Mouse (Mus musculus) liver, embryonic 14.5 days (tissue): Measurements from ENCODE around the gene Pex11b. TPM values are rescaled to one million over a fixed set of nuclear protein-coding genes. Genes with fewer than 3 reads are reported as not detected.
"Not testable (repeated sequence)": the region's sequence is repeated elsewhere in the genome, so short reads cannot be mapped to it uniquely, and the experiment has no call there.

Experiments
- ATAC-seq: fragments of 200-750 bp; cut with Nextera tagmentation; 2 replicates; pipeline ENCODE4 v1.8.0; 2017; ENCODE audit warnings: moderate number of reproducible peaks, mild to moderate bottlenecking, moderate library complexity; ENCODE audit not compliant: insufficient read depth
- DNase-seq, 3 experiments: peaks; one replicate each; pipeline ENCODE4 v3.0.0-alpha.2; 2012 to 2013; ENCODE audit warnings: low read depth in 3 of 3, low spot score in 3 of 3
- H3K27ac ChIP-seq: fragments of 300-500 bp; sonication (generic); 2 replicates; pipeline ENCODE4 v1.5.1; 2014; ENCODE audit warnings: moderate library complexity, mild to moderate bottlenecking, control low read depth, inconsistent platforms
- H3K27me3 ChIP-seq: fragments of 300-500 bp; sonication (generic); 2 replicates; pipeline ENCODE4 v1.6.1; 2014; ENCODE audit warnings: mild to moderate bottlenecking, low read length, moderate library complexity; ENCODE audit not compliant: control insufficient read depth, insufficient read depth
- H3K36me3 ChIP-seq: fragments of 300-500 bp; sonication (generic); replicated peaks from 2 replicates; pipeline ENCODE4 v1.6.1; 2014; ENCODE audit warnings: low read depth; ENCODE audit not compliant: control insufficient read depth, insufficient read depth
- H3K4me1 ChIP-seq, 2 experiments: fragments of 200-500 bp in 1 of 2; fragments of 300-500 bp in 1 of 2; sonication (generic) in 1 of 2; replicated peaks; 2 replicates each; pipeline ENCODE4 v1.6.1; 2012 to 2014; ENCODE audit warnings: antibody characterized with exemption in 1 of 2, inconsistent platforms in 1 of 2, low read length in 1 of 2; ENCODE audit not compliant: control insufficient read depth in 2 of 2, insufficient read depth in 2 of 2
- H3K4me2 ChIP-seq: fragments of 300-500 bp; sonication (generic); 2 replicates; pipeline ENCODE4 v1.6.1; 2014; ENCODE audit warnings: low read depth, mild to moderate bottlenecking, control low read depth, moderate library complexity
- H3K4me3 ChIP-seq, 2 experiments: fragments of 200-500 bp in 1 of 2; fragments of 300-500 bp in 1 of 2; sonication (generic) in 1 of 2; 2 replicates each; pipeline ENCODE4 v1.5.1; 2012 to 2014; ENCODE audit warnings: low read depth in 2 of 2, low read length in 2 of 2, mild to moderate bottlenecking in 2 of 2, control low read depth in 1 of 2, inconsistent platforms in 1 of 2, moderate library complexity in 1 of 2; ENCODE audit not compliant: insufficient read depth in 1 of 2
- H3K9ac ChIP-seq: fragments of 300-500 bp; sonication (generic); replicated peaks from 2 replicates; pipeline ENCODE4 v1.6.1; 2014; ENCODE audit warnings: mild to moderate bottlenecking, control low read depth, moderate library complexity
- H3K9me3 ChIP-seq: fragments of 300-500 bp; sonication (generic); 2 replicates; pipeline ENCODE4 v1.6.1; 2016; ENCODE audit warnings: low read length, mixed read lengths; ENCODE audit not compliant: control insufficient read depth
- CTCF ChIP-seq: IDR thresholded peaks from 2 replicates; pipeline ENCODE4 v1.5.1; 2016; ENCODE audit warnings: antibody characterized with exemption, low read depth, control low read depth
- EP300 ChIP-seq: IDR thresholded peaks from 2 replicates; pipeline ENCODE4 v1.6.1; 2016; ENCODE audit warnings: antibody characterized with exemption, low read depth
- WGBS: fragments of 180-500 bp; shearing (Covaris S2); extraction: QIAGEN DNeasy Blood & Tissue Kit; methylation state at CpG from one replicate; pipeline ENCODE4 v1.1.7; 2014; ENCODE audit not compliant: insufficient replicate concordance; 5-methylcytosine and 5-hydroxymethylcytosine counted together
- polyA plus RNA-seq, 2 experiments: library from polyadenylated mRNA; depleted of rRNA in 1 of 2; stranded (reverse) in 1 of 2; unstranded in 1 of 2; fragments of >200 nt; fragmentation: Nextera tagmentation in 1 of 2; extraction: Ambion mirVana in 1 of 2; gene quantifications; 2 replicates each; pipeline versions ENCODE4 v1.2.1 to v1.2.3; 2012 to 2014

Pex11b gene
- polyA plus RNA-seq, 2 experiments, result 10.7 to 15.7 TPM

GRCm38 (mm10) chr3:96660901-96661300 lies 25.7 kb downstream of the Pex11b start:
- ATAC-seq (no peak), DNase-seq (no peak)
- Histone ChIP-seq H3K9me3 (no peaks in the 10 kb centered on the region), H3K4me1 (peaks cover 0 to 4% of the 10 kb centered on the region in 2 experiments; a peak in 2 of 4 replicates), H3K4me3 (no peak overlapping the region), H3K4me2 (no peak overlapping the region), H3K9ac (no peak overlapping the region), H3K27me3 (no peaks in the 10 kb centered on the region), H3K27ac (no peak overlapping the region), H3K36me3 (no peaks in the 10 kb centered on the region)
- TF ChIP-seq EP300 (no peak), CTCF (no peak)
- WGBS, result 47% methylated on average over 2 of the region's 2 CpGs

GRCm38 (mm10) chr3:96662731-96663316 lies 27.6 kb downstream of the Pex11b start:
- WGBS, result 69% methylated on average over 8 of the region's 8 CpGs
- Histone ChIP-seq H3K27ac (no peak overlapping the region), H3K27me3 (no peaks in the 10 kb centered on the region), H3K9ac (no peak overlapping the region), H3K36me3 (no peaks in the 10 kb centered on the region), H3K9me3 (no peaks in the 10 kb centered on the region), H3K4me2 (no peak overlapping the region), H3K4me3 (no peak overlapping the region), H3K4me1 (peaks cover 0 to 4% of the 10 kb centered on the region in 2 experiments; a peak in 2 of 4 replicates)
- DNase-seq (no peak), ATAC-seq (no peak)
- TF ChIP-seq CTCF (no peak), EP300 (no peak)

DNA sequence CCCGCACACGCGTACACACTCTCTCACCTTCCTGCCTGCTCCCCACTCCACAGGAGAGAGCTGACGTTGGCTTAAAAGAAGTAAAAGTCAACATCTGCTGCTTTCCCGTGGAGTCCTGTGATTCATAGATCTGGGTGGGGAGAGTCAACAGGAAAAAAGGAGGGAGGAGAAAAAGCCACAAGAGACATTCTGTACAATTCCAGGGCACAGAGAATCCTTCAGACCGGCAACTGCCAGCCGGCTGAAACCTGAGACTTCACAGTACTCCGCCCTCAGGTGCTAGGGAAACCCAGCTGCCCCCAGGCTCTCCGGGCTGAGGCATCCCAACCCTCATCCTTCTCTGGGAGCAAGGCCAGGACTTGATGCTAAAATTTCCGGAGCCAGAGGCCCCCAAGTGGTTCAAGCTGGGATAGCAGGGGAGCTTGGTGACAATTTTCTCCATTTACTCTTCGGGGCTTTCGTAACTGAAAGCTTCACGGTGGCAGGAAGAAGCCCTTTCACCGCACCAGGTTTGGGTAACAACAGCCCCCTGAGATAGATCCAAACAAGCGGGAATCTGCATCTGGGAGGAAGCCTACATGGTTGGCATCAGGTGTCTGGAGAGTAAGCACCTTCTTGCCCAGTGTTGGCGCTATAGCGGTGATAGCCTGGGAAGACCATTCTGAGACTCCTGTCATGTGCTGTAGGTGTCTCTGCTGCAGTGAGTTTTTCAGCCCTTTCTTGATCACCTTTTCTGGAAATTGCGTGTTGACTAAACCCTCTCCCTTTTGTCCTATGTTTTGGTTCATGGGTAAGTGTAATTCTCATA lies 28.5 kb downstream of the Pex11b start:
- 10% methylated on average over 18 of the region's 18 CpGs for WGBS
- Histone ChIP-seq H3K4me2 (peak overlapping the region; percentile 48), H3K4me1 (peaks cover 0 to 4% of the 10 kb centered on the region in 2 experiments; a peak in 2 of 4 replicates), H3K9me3 (no peaks in the 10 kb centered on the region), H3K4me3 (peak overlapping the region in 1 of 2 experiments; percentile 32; a peak in 1 of 4 replicates), H3K9ac (no peak overlapping the region), H3K27me3 (no peaks in the 10 kb centered on the region), H3K27ac (no peak overlapping the region), H3K36me3 (no peaks in the 10 kb centered on the region)
- TF ChIP-seq CTCF, result peak; percentile 76
- no peak for TF ChIP-seq EP300
- DNase-seq (peak; percentile 33 to 41 (median 35)), ATAC-seq (no peak)

GRCm38 (mm10) chr3:96665732-96666363 lies 30.7 kb downstream of the Pex11b start:
- not testable (repeated sequence) for H3K4me3 ChIP-seq, H3K27me3 ChIP-seq, DNase-seq, ATAC-seq, H3K36me3 ChIP-seq, H3K9me3 ChIP-seq, H3K4me2 ChIP-seq, H3K27ac ChIP-seq, H3K9ac ChIP-seq
- peaks cover 0 to 11% of the 10 kb centered on the region in 2 experiments; a peak in 3 of 4 replicates for H3K4me1 ChIP-seq
- WGBS, result 72% methylated on average over 7 of the region's 7 CpGs

- DNase-seq (no peak), ATAC-seq (no peak)
- Histone ChIP-seq H3K9me3 (no peaks in the 10 kb centered on the region), H3K9ac (no peak overlapping the region), H3K4me3 (no peak overlapping the region), H3K36me3 (no peaks in the 10 kb centered on the region), H3K27ac (no peak overlapping the region), H3K27me3 (peaks cover 3% of the 10 kb centered on the region; the same call in 1 of the 2 replicates), H3K4me2 (no peak overlapping the region), H3K4me1 (peaks cover 0 to 11% of the 10 kb centered on the region in 2 experiments; a peak in 3 of 4 replicates)
- WGBS, result 76% methylated on average over 5 of the region's 5 CpGs
- no peak for TF ChIP-seq CTCF
- TF ChIP-seq EP300, result no peak
Measured at GRCm38 (mm10) chr3:96666916-96667315, 31.7 kb downstream of the Pex11b start.
